Mouse (Mus musculus) monocyte, adult 2 months (primary cell): ENCODE results near the gene Vmn2r1.

Source experiments
- DNase-seq, 2 experiments: peaks; one replicate each; pipeline ENCODE4 v3.0.0; 2022; ENCODE audit warnings: low spot score in 2 of 2, low read depth in 1 of 2

Gene Vmn2r1

DNA sequence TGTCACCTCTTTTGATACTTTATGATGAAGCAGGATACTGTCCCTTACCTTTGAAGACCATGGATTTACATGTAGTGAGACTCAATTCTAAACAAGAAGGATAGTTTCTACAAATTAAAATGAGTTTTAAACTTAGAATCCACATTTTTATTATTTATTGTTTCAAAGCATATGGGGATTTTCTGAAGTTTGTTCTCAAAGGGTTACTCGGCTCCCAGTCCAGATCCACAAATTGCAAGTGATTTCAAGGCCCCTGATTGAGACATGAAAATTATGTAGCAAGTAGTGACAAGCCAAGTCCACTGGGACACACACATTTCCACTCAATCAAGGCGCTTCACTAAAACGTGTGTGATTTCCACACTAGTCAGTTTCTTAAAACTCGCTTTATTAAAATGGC is at the start of gene Vmn2r1:
TSS of gene Vmn2r1 (plus strand) at position 301 of the 400 bp plus-strand sequence.
- no peak for DNase-seq

GRCm38 (mm10) chr3:64038136-64038841 is 43.1 kb upstream of the Vmn2r1 start:
- DNase-seq = no peak

- DNase-seq = no peak
Measured at GRCm38 (mm10) chr3:64039818-64040784, 41.2 kb upstream of the Vmn2r1 start.

- DNase-seq = no peak
Measured at GRCm38 (mm10) chr3:64112707-64113106, 31.4 kb downstream of the Vmn2r1 start.

DNA sequence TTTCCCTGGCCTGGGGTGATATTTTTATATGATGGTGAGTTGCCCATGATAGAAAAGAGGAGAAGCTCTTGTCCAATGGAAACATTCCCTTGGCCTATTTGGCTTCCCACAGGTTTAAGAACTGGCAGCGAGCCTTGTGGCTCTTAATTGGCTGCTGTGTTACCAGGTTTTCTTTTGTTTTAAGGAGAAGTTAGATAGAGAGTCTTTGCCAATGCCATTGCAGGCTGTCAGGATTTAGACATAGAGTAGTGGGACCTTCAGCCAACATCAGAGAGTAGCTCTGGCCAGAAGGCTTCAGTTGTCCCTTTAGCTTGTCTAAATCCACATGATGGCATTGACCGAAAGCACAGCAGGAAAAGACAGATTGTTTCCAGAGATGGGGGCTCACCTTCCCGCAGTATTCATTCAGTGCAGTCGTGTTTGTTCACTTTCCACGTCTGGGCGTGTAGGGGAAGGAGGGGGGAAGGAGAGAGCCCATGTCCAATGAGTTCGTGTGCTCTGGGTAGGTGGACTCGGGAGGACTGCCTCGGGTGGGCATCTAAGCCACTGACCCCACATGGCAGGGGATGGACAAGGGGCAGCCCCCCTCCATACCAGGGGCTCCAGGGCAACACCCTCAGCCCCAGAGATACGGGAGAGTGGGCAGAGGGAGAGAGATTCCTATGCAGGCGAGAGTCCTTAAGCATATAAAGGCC is 32.2 kb downstream of the Vmn2r1 start:
- DNase-seq = no peak

DNA sequence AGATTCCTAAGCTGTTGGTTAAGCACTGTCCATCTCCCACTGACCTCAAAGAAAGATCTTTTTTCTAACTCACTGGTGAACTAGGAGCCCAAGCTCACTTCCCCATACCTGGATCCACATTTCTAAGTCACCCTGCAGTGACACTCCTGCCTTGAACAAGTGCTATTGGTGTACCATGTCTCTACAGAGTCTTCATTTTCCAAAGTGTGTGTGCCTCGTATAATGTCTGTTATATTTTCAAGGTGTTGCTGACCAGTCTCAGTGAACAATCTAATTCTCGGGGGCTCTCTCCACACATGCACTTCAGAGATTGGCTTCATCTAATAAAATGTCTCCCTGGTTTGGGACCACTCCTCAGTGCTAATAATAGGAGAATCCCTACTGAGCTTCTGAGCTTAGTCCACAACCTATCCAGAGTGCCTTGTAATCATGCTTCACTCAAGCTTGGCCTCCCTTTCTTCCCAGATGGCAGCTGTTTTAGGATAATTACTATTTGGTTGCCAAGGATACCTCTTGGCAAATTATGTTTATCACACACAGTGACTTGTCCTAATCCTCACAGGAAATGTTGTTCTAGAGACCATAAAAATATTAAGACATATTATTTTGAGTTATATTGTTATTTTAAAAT is 60.6 kb downstream of the Vmn2r1 start, which contains the start of gene Vmn2r2:
TSS of gene Vmn2r2 (minus strand) at position 51 of the 631 bp plus-strand sequence.
- DNase-seq = no peak
